Mouse (Mus musculus): ENCODE measurements around the gene Olfr402.
"Not testable (repeated sequence)": the region's sequence is repeated elsewhere in the genome, so short reads cannot be mapped to it uniquely, and the experiment has no call there.

Gene Olfr402

DNA sequence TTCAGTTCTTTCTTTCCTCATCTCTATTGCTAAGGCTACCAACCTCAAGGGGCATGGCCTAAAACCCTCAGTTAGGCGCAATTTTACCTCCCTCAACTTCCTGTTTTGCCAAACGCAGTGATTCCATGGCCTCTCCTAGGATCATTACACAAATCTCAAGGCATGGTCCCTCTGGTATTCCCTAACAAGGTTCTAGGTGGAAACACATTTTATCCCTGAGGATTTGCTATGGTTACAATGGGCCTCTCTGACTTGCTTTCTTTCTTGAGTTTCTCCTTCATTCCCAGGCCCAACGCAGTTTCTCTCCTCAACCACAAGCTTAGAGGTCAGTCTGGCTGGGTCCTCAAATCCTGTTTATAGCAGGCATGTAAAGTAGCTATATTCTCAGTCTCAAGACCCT is at the start of gene Olfr402:
Gene Olfr402, plus strand, starts transcription at position 301 of the 400 bp plus-strand sequence.
- DNase-seq (ENCODE audit: low spot score in 2 of 2) = no peak

DNA sequence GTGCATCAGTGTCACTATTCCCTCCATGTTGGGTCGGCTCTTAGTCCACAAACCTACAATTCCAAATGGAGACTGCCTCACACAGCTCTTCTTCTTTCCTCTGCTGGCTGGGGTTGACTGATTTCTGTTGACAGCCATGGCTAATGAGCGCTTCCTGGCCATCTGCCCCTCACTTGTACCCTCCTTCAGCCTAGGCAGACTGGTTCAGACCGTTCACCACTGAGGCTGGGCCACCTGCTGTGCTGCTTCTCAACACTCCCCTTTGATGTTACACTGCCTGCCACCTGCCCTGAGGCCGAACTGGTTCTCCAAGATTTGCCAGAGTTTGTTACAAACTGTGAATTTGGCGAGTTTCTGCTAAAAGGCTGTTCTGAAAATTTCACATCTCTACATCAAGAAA is 48.3 kb upstream of the Olfr402 start:
- no peak for DNase-seq (ENCODE audit: low spot score in 2 of 2)

DNA sequence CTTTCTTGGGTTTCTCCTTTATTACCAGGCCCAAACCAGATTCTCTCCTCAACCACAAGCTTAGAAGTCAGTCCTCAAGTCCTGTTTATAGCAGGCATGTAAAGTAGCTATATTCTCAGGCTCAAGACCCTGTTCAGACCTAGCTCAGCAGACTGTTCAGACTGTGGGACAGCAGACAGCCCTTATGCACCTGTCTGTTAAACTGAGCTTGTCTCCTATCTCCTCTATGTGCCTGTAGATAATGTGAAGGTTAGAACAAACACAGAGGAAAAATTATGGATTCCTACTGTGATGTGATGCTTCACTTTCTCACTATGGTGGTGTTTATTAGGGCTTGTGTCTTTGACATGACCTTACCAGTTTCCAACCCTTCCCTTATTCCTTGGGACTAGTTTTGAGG is 39.9 kb upstream of the Olfr402 start, which contains the start of gene Olfr401:
Gene Olfr401, plus strand, starts transcription at position 301 of the 400 bp plus-strand sequence.
- DNase-seq (ENCODE audit: low spot score in 2 of 2) = no peak

DNA sequence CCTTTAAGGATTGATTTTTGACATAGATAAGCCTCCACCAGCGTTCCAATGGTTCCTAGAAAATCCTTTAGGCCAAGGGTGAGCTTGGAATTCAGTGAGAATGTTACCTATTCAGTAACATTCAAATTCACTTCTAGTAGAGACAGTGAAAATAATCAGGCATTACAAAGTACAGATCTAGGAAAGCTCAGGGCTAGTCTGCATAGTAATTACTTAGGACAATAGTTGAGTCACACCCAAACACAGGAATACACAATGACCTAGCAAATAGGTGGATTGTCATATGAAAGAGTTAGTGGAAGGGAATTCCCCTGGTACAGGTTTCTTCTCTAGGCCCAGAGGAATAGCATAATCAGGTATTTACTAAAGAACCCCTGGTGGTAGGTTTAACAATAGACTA is 13.3 kb upstream of the Olfr402 start:
- not testable (repeated sequence) for DNase-seq (ENCODE audit: low spot score in 2 of 2)

DNA sequence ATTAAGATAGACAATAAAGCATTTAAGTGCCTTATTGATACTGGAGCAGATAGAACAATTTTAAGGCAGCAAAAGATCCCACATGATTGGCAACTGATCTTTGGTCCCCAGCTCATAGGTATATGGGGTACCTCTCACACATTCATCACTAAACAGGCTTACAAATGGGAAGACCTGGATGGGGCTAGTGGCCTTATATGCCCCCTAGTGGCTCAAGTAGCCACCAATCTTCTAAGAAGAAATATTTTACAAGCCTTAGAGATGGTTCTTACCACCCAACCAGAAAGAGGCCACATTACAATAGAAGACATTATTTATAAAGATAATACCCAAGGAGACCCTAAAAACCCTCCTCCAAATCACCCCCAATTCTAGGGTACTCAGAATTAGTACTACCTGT is 7.5 kb upstream of the Olfr402 start:
- DNase-seq (ENCODE audit: low spot score in 2 of 2) = no peak

DNA sequence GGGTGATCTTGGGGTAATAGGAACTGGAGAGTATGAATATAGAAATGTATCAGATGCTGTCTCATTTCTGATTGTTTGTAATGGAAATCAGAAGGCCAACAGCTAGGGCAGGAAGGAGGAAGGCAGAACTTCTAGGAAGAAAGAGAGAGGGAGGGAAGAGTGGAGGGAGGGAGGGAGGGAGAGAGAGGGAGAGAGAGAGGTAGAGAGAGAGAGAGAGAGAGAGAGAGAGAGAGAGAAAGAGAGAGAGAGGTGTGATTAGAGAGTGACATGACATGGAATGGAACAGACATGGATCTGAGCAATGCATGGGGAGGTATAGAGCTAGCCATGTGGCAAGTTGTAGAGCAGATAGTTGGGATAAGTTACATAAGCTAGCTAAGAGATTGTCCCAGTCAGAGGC is 15.4 kb downstream of the Olfr402 start:
- DNase-seq (ENCODE audit: low spot score in 2 of 2) = no peak

DNA sequence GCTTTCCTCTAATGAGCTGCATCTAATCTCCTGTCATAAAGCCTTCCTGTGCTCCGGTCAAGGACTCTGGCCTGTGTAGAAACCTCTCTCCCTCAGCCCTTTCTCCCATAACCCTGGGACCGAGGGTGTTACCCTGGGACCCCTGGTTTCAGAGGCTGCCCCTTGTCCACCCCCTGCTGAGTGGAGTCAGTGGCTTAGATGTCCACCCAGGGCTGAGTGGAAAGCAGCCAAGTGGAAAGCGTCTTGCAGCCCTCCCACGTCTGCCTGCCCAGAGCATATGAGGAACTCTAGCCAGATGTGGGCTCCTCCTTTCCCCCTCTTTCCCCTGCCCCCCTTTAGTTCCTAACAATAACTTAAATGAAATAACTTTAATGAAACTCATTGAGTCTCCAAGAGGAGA is 29.8 kb downstream of the Olfr402 start:
- DNase-seq (ENCODE audit: low spot score in 2 of 2) = no peak

DNA sequence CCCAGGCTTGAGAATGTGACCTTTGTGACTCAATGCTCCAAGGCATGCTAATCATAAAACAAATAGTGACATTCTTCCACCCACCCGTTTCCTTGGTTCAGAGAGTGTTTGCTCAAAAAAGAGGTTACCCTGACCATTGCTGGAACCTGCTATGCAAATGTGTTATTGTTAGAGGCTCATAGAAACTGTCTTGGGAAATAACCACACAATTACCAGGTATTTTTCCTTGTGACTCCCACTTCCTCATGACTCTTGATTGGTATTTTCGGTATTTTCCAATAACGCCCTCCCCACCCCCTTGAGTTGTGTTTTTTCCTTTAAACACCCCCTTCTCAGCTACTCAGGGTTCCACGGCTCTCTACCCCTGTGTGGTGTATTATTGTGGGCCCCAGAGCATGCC is 30.4 kb downstream of the Olfr402 start:
- no peak for DNase-seq (ENCODE audit: low spot score in 2 of 2)

DNA sequence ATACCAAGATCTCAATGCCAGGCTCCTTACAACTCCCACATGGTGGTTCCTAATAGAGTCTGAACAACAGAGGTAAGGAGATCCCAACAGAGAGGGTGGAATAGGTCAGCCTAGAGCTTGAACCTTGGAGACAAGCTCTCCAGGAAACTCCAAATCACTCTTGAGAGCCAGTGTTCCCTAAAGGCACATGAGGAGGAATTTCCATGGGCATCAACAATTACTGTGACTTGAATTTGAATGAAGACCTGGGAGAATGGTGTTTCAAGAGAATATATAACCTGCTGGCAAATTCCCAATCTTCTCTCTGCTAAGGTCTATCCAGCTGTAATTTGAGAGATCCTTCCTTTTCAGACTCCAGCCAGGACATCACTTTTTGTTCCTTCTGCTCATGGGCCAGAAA is 32.6 kb downstream of the Olfr402 start, which contains the start of gene Olfr403:
Gene Olfr403, plus strand, starts transcription at position 301 of the 400 bp plus-strand sequence.
- DNase-seq (ENCODE audit: low spot score in 2 of 2) = no peak

Data from heart, adult 9 months (tissue).